Mouse (Mus musculus) neutrophil, adult 59 days (primary cell): Measurements from ENCODE around the gene Hspa5. TPM values are rescaled to one million over a fixed set of nuclear protein-coding genes. Genes with fewer than 3 reads are reported as not detected.

Source experiments
- total RNA-seq, 2 experiments: library from RNA; stranded (reverse); gene quantifications; 1 replicate in 1 of 2; 2 replicates in 1 of 2; pipeline ENCODE4 v1.2.4; 2023

The Hspa5 gene
- total RNA-seq: 100 to 1,000 TPM; 340 to 424 TPM

GRCm38 (mm10) chr2:34771368-34772226, at the start of gene Hspa5:
Gene Hspa5, plus strand, starts transcription at chr2:34771970.

GRCm38 (mm10) chr2:34754551-34755358, 17.0 kb upstream of the Hspa5 start, which contains the start of gene Gapvd1:
Gene Gapvd1, minus strand, starts transcription at chr2:34755232.

GRCm38 (mm10) chr2:34799357-34800256, 27.8 kb downstream of the Hspa5 start, which contains the start of gene Rabepk:
Gene Rabepk, minus strand, starts transcription at chr2:34799912.

GRCm38 (mm10) chr2:34825827-34826459, 54.2 kb downstream of the Hspa5 start, which contains the start of gene Fbxw2:
Gene Fbxw2, minus strand, starts transcription at chr2:34826311.

Other genes starting within 250 kb of the Hspa5 start
- gene Gapvd1, start 16.7 kb upstream of the Hspa5 start, total RNA-seq: 10 to 100 TPM; 81.0 to 96.1 TPM
- gene Rabepk, start 27.9 kb downstream of the Hspa5 start, total RNA-seq: 1 to 10 TPM; 6.6 to 7.0 TPM
- 10 to 100 TPM; 91.8 to 97.4 TPM for gene Fbxw2, start 54.3 kb downstream of the Hspa5 start, total RNA-seq
- under 1 TPM in 1 of 2 experiments, not detected in 1; 0.22 TPM for gene Gm34653, start 61.0 kb downstream of the Hspa5 start, total RNA-seq
- not detected for gene Cutal, start 102.4 kb downstream of the Hspa5 start, total RNA-seq
- 10 to 100 TPM; 19.0 to 19.9 TPM for gene Psmd5, start 103.0 kb downstream of the Hspa5 start, total RNA-seq
- 10 to 100 TPM; 11.1 to 14.2 TPM for gene Phf19, start 142.1 kb downstream of the Hspa5 start, total RNA-seq
- gene Traf1, start 189.8 kb downstream of the Hspa5 start, total RNA-seq: 1 to 10 TPM; 5.0 to 6.4 TPM